Mouse (Mus musculus) c-Kit-positive CD71-positive TER-119-negative erythroid progenitor cells, embryonic 14.5 days (primary cell): ENCODE measurements around the gene Lrrc75a.

Source experiments
- DNase-seq: peaks from one replicate; pipeline ENCODE4 v3.0.0-alpha.2; 2013; ENCODE audit warnings: low read depth

Lrrc75a gene

GRCm38 (mm10) chr11:62621079-62621478 lies 27.2 kb downstream of the Lrrc75a start:
- DNase-seq: no peak

- no peak for DNase-seq
Measured at GRCm38 (mm10) chr11:62615456-62615855, 32.9 kb downstream of the Lrrc75a start.

DNA sequence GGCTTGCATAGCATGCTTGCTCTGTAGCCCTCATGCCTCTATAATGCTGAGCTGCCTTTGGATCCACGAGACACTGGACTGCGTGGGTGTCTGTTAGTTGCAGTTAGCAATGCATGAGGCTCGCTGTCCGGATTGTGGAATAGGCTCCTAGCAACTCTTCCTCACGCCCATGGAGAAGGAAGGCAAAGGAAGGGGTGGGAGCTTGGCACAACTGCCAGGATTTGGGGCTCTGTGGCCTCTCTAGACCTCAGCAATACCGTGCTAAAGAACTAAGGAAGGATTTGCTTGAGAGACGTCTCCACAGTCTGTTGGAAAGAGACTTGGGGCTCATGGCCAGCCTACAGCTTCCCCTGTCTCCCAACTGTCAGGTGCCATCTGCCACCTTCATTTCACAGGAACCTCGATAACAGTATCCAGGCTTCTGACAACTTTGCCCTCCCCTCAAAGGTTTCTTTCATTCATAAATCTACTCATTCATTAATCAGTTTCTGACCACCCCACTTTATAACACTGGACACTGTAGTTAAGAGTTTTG lies 33.4 kb downstream of the Lrrc75a start:
- DNase-seq: no peak

DNA sequence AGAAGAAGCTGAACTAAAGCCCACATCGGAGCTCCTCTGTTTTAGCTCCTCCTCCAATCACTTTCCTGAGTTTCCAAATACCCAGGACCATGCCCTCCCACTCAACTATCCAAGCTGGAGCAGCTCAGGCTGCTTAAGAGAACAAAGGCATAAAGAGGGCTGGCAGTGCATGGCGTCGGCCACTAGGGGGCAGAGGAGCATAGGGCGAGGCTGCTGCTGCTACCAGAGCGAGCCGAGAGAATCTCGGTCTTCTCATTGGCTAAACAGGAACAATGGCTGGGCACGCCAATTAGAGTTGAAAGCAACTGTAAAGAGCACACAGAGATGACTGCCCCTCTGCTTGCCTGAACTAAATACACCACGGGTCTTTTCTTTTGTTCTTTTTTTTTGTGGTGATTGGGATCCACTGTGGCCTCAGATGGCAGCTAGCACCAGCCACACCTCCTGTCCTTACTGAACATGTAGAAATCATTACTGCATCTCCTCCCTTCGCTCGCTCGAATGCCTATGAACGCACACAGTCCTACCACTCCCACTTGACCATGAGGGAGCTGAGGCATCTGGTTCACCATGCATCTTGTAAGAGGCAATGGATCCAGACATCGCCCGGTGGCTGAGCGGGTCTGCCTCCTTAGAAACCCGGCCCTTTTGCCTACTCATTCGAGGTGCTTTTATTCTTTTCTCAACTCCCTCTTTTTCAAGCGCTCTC lies 34.5 kb downstream of the Lrrc75a start:
- DNase-seq: peak; percentile 85

DNA sequence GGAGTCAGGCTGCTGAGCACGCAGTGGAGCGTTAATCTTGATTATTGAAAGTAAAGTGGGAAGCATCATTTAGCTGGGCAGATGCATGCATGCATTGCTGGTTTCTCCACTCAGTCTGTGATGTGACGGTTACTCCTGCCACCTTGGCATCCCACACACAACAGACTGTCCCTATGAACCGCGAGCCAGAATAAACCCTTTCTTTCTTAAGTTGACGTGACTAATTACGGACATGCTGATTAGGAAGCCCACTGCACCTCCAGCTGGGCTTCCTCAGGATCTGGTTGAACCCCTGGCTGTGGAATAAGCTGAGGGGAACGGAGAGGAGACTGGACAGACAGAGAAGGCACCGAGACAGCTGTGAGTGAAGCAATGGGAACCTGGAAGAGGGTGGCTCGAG lies 35.7 kb downstream of the Lrrc75a start:
- no peak for DNase-seq

DNA sequence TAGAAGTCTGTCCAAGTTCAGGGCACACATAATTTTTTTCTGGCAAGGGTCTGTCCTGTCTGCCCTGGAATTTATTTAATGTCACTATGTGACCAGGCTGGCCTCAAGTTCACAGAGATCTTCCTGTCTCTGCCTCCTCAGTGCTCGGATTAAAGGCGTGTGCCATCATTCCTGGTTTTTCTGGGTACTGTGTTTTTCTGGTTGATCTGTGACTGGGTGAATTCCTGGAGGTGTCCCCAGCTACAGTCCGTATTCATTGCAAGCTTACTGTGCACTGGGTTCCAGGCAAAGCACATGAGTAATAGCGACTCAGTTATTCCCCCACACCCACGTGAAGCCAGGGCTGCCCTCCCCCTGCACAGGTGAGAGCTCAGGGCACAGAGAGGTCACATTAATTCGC lies 38.0 kb downstream of the Lrrc75a start:
- DNase-seq: no peak

- no peak for DNase-seq
Measured at GRCm38 (mm10) chr11:62608826-62609675, 39.3 kb downstream of the Lrrc75a start.

GRCm38 (mm10) chr11:62607952-62608201 lies 40.4 kb downstream of the Lrrc75a start:
- DNase-seq: no peak

DNA sequence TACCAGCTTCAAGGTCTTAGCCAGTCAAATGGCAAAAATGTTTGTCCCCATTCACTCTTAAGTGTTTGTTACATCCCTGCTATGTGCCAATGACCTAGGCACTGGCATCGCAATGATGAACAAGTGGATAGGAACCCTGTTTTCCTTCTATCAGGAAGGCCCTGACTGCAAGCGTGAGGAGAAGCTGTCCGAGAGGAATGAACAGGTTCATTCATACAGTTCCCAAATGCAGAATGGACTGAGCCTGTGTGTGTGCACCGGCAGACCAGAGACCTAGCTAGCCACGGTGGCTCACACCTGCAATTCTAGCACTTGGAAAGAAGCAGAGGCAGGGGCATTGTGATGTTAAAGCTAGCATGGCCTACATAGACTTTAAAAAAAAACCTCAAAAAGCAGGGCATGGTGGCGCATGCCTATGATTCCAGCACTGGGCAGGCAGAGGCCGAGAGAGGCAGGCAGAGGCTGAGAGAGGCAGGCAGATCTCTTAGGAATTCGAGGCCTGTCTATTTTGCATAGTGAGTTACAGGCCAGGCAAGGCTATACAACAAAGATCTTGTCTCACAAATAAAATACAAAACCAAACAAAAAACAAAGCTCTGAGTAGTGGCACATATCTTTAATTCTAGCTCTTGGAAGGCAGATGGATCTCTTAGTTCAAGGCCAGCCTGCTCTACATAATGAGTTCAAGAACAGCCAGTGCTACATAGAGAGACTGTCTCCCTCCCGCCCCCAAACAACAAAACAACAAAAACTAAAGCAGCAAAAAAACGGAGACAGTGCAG lies 41.0 kb downstream of the Lrrc75a start:
- no peak for DNase-seq

- DNase-seq: peak; percentile 41
Measured at GRCm38 (mm10) chr11:62606299-62607169, 41.8 kb downstream of the Lrrc75a start.

DNA sequence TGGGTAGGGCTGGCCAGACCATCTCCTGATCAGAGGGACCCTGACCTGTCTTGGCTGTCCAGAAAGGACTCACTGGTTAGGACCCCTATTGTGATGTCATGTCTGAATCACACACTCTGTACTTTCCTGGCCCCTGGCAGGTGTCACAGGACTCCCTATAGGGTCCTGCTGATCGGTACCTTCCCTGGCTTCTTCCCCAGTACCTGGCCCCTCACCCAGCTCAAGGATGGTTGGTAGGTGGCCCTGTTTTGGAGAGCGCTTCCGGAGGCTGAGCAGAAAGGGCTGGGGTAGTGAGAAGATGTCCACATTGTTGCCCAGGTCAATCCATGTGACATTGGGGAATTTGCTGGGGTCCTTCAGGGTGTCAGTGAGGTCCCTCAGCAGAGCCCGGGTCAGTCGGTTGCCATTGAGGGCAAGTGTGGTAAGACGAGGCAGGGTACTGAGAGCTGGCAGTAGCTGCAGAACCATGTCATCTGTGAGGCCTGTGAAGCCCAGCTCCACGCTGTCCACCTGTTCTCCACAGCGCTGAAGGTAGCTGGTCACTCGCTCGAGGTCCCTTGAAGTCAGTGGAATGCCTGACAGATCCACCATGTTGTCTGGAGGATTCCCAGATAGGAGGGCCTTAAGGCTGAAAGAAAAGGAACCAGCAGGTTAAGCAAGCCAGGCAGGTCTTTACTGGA lies 42.6 kb downstream of the Lrrc75a start:
- DNase-seq: no peak

GRCm38 (mm10) chr11:62604886-62605618 lies 43.3 kb downstream of the Lrrc75a start:
- DNase-seq: peak; percentile 42

GRCm38 (mm10) chr11:62604123-62604706 lies 44.1 kb downstream of the Lrrc75a start:
- no peak for DNase-seq

DNA sequence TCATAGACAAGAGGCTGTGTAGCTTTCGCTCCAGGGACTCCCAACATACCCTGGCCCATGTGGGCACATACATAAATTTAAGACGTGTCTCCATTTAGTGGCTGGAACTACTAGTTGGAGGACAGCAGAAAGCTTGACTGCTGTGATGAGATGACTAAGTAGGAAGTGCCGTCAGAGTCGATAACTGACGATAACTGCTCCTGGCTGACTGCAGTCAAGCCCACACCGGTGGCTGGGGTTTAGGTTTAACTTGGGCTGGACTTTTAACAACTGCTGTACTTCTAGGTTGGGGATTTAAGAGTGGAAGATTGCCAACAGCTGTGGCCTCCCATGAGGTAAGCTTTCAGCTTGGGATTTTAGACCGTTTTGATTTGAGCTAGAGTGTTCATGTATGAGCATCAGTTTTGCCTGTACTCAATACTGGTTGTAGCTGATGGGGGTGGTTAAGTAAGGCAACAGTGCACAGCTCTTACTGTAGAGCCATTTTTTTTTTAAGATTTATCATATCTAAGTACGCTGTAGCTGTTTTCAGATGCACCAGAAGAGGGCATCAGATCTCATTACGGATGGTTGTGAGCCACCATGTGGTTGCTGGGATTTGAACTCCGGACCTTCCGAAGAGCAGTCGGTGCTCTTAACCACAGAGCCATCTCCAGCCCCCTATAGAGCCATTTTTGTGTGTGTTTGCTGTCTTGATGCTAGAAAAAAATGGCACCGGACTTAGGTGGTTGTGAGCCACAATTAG lies 44.8 kb downstream of the Lrrc75a start:
- DNase-seq: no peak

- peak; percentile 96 for DNase-seq
Measured at GRCm38 (mm10) chr11:62602619-62603311, 45.6 kb downstream of the Lrrc75a start.

- no peak for DNase-seq
Measured at GRCm38 (mm10) chr11:62601732-62602618, 46.3 kb downstream of the Lrrc75a start.

- DNase-seq: no peak
Measured at GRCm38 (mm10) chr11:62598571-62598970, 49.8 kb downstream of the Lrrc75a start.
